Mouse (Mus musculus): Measurements from ENCODE around the gene Limch1.

DNA sequence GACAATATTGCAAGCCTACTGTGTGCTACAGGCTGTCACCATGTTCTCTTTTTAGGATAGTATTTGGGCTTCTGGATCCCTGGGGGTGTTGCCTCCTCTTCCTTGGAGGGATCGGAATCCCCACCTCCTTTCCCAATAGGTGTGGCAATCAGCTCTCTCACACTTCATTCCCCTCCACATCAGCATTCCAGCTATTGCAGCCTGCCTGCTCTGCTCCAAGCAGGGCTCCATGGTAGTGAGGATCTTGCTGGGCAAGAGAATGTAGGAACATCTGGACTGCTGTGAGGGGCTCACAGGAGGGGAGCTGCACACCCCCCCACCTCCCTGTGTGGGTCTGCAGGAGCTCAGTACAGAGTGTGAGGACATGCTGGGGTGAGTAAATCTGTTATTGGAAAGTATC is 152.6 kb downstream of the Limch1 start:
- TF ChIP-seq CTCF (IDR thresholded peaks at IDR 0.05; ENCODE audit: low read depth) (no peak), EP300 (IDR thresholded peaks at IDR 0.05; ENCODE audit: low read depth) (no peak)

Data from liver, embryonic 14.5 days (tissue).